Mouse (Mus musculus): Measurements from ENCODE around the gene Kcnab1. TPM values are rescaled to one million over a fixed set of nuclear protein-coding genes. Genes with fewer than 3 reads are reported as not detected.

Kcnab1 gene
- polyA plus RNA-seq, 1 experiment: 0.05 TPM

DNA sequence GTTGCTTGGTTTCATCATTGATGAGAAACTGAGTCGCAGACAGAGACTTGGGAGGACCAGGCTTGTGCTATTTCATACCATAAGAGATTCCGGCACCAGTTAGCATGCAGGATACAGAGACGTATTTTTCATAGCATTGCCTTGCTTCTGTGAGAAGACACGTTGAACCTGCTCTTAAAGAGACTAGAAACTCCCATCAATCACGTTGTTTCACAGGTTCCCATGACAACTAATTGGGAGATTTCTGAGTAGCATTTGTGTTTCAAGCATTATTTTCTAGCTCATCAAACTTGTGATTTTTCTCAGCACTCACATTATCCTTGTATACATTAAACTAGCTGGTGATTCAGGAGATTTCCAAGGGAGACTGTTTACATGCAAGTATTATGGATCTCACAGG is 63.8 kb downstream of the Kcnab1 start:
- no peaks in the 10 kb centered on the region for H3K36me3 ChIP-seq (ENCODE audit: control insufficient read depth, insufficient read depth, low read length)
- no peaks in the 10 kb centered on the region for H3K27me3 ChIP-seq (ENCODE audit: control insufficient read depth, insufficient read depth, low read length)
- WGBS: 70% methylated on average over 5 of the region's 5 CpGs
- TF ChIP-seq CTCF (IDR thresholded peaks at IDR 0.05; ENCODE audit: extremely low read depth, insufficient read length, insufficient replicate concordance, low read depth, low read length) (no peak), POLR2A (IDR thresholded peaks at IDR 0.05; ENCODE audit: low read depth, low read length) (no peak)
- H3K4me1 ChIP-seq (ENCODE audit: control insufficient read depth, insufficient read depth, insufficient read length, low read length): no peaks in the 10 kb centered on the region
- no peak overlapping the region for H3K27ac ChIP-seq (ENCODE audit: insufficient read depth, low read depth, low read length)
- no peak overlapping the region for H3K4me3 ChIP-seq (ENCODE audit: low read depth, low read length)

DNA sequence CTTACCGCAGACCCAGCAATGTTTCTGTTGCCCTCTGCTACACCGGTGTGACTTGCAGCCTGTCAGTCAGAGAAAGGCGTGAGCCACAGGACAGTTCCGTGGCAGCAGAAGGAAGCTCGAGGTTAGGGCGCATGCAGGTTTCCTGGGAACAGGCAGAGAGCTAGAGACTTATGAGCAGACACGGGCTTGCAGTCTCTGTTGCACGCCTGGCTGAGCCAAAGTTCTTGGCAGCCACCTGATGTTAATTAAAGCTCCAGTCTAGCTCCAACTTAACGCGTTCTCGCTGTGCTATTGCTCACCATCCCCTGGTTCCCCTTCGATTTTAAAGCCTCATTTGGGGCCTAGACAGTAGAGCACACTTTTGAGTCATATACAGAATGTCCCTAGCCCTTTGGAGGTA is 65.4 kb downstream of the Kcnab1 start:
- no peak overlapping the region for H3K4me3 ChIP-seq (ENCODE audit: low read depth, low read length)
- H3K4me1 ChIP-seq (ENCODE audit: control insufficient read depth, insufficient read depth, insufficient read length, low read length): no peaks in the 10 kb centered on the region
- no peaks in the 10 kb centered on the region for H3K36me3 ChIP-seq (ENCODE audit: control insufficient read depth, insufficient read depth, low read length)
- WGBS: 79% methylated on average over 12 of the region's 12 CpGs
- no peaks in the 10 kb centered on the region for H3K27me3 ChIP-seq (ENCODE audit: control insufficient read depth, insufficient read depth, low read length)
- H3K27ac ChIP-seq (ENCODE audit: insufficient read depth, low read depth, low read length): no peak overlapping the region
- TF ChIP-seq CTCF (IDR thresholded peaks at IDR 0.05; ENCODE audit: extremely low read depth, insufficient read length, insufficient replicate concordance, low read depth, low read length) (no peak), POLR2A (IDR thresholded peaks at IDR 0.05; ENCODE audit: low read depth, low read length) (no peak)

DNA sequence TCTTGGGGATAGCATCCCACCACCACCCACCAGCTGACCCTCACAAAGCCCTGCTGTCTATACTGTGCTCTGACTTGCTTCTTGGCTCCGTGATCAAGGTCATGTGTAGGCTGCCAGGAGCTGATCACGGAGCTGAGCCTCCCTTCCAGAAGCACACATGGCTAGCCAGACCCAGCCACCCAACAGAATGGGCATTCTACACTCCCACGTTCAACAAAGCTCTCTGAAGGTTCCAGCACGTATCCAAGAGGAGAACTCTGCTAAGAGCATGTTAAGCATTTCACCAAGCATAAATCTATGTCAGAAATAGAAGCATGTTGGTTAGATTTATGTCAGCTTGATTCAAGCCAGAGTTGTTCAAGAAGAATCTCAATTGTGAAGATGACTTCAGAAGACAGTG is 66.6 kb downstream of the Kcnab1 start:
- H3K27ac ChIP-seq (ENCODE audit: insufficient read depth, low read depth, low read length): no peak overlapping the region
- 68% methylated on average over 4 of the region's 4 CpGs for WGBS
- H3K4me3 ChIP-seq (ENCODE audit: low read depth, low read length): no peak overlapping the region
- H3K4me1 ChIP-seq (ENCODE audit: control insufficient read depth, insufficient read depth, insufficient read length, low read length): no peaks in the 10 kb centered on the region
- no peaks in the 10 kb centered on the region for H3K27me3 ChIP-seq (ENCODE audit: control insufficient read depth, insufficient read depth, low read length)
- TF ChIP-seq POLR2A (IDR thresholded peaks at IDR 0.05; ENCODE audit: low read depth, low read length): no peak
- no peak for TF ChIP-seq CTCF (IDR thresholded peaks at IDR 0.05; ENCODE audit: extremely low read depth, insufficient read length, insufficient replicate concordance, low read depth, low read length)
- H3K36me3 ChIP-seq (ENCODE audit: control insufficient read depth, insufficient read depth, low read length): no peaks in the 10 kb centered on the region

DNA sequence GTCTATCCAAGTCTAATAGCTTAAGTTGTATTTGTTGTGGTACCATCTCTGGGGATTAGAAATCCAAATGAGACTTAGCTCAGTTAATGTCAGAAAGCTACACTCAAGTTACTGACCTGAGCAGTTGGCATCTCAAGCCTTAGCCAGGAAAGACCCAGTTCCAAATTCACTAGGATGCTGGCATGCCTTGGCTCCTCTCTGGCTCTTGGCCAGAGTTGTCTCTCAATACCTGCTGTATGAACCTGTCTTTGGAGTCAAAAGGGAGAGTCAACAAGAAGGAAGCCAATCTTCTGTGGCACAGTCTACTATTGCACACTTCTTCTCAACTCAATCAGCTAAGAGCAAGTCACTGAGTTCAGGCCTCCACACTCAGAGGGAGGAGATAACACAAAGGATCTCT is 67.7 kb downstream of the Kcnab1 start:
- Histone ChIP-seq H3K27ac (ENCODE audit: insufficient read depth, low read depth, low read length) (no peak overlapping the region), H3K4me3 (ENCODE audit: low read depth, low read length) (no peak overlapping the region), H3K4me1 (ENCODE audit: control insufficient read depth, insufficient read depth, insufficient read length, low read length) (no peaks in the 10 kb centered on the region), H3K36me3 (ENCODE audit: control insufficient read depth, insufficient read depth, low read length) (no peaks in the 10 kb centered on the region), H3K27me3 (ENCODE audit: control insufficient read depth, insufficient read depth, low read length) (no peaks in the 10 kb centered on the region)
- TF ChIP-seq POLR2A (IDR thresholded peaks at IDR 0.05; ENCODE audit: low read depth, low read length): no peak
- TF ChIP-seq CTCF (IDR thresholded peaks at IDR 0.05; ENCODE audit: extremely low read depth, insufficient read length, insufficient replicate concordance, low read depth, low read length): no peak

DNA sequence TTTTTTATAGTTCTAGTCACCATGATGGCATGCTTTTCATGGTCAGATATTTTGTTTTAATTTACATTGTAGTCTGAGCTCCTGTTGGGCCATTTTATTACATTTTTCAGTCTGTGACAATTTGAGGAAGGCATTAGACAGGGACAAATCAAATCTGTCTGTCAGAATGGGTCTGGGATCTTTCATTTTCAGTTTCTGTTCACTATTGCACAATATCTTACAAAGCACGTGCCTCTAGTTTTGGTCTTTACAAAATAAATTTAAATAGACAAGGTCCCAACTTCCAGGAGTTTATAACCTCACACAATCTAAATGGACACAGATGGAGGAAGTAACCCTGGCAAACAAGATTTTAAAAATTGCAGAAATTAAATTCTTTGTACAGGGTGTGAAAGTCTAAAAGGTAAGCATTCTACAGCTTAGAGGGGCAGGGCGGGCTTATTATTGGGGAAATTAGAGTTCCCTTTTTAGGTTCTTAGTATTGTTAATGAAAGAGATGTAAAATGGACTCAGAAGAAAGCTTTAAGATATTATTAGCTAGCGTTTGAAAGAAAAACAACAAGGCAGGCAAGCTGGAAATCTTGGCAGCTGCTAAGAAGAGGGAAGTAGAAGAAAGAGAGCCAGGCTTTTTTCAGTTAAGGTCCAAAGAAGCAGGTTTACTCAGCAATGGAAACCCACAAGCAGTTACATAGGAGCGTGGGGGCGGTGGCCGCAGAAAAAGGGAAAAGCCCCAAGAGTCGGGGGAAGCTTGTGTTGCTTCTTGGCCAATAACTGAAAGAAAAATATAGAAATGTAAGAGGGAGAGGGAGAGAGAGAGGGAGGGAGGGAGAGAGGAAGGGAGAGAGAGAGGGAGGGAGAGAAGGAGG is 78.9 kb downstream of the Kcnab1 start:
- TF ChIP-seq POLR2A (IDR thresholded peaks at IDR 0.05; ENCODE audit: low read depth, low read length) (no peak), CTCF (IDR thresholded peaks at IDR 0.05; ENCODE audit: extremely low read depth, insufficient read length, insufficient replicate concordance, low read depth, low read length) (no peak)
- H3K36me3 ChIP-seq (ENCODE audit: control insufficient read depth, insufficient read depth, low read length): no peaks in the 10 kb centered on the region
- no peak overlapping the region for H3K4me3 ChIP-seq (ENCODE audit: low read depth, low read length)
- no peak overlapping the region for H3K27ac ChIP-seq (ENCODE audit: insufficient read depth, low read depth, low read length)
- WGBS: 71% methylated on average over 7 of the region's 7 CpGs
- H3K4me1 ChIP-seq (ENCODE audit: control insufficient read depth, insufficient read depth, insufficient read length, low read length): no peaks in the 10 kb centered on the region
- H3K27me3 ChIP-seq (ENCODE audit: control insufficient read depth, insufficient read depth, low read length): no peaks in the 10 kb centered on the region

DNA sequence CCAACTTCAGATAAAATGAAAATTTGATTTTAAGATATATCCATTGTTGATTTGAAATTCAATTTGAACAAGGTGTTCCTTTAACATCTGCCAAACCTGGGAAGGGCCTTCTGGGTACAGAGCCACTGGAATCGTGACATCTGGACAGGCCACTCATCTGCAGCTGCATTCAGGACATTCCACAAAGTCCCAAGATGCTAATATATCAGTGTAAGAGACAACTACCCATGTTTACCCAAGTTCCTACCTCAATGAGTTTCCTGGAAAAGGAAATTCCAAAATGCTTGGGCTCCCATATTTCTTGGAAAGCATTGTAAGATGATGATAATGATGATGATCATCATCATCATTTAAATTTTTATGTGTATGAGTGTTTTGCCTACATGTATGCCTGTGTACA is 91.4 kb downstream of the Kcnab1 start:
- H3K36me3 ChIP-seq (ENCODE audit: control insufficient read depth, insufficient read depth, low read length): no peaks in the 10 kb centered on the region
- no peak overlapping the region for H3K4me3 ChIP-seq (ENCODE audit: low read depth, low read length)
- WGBS: 72% methylated on average over 1 of the region's 1 CpGs
- TF ChIP-seq CTCF (IDR thresholded peaks at IDR 0.05; ENCODE audit: extremely low read depth, insufficient read length, insufficient replicate concordance, low read depth, low read length) (no peak), POLR2A (IDR thresholded peaks at IDR 0.05; ENCODE audit: low read depth, low read length) (no peak)
- H3K27me3 ChIP-seq (ENCODE audit: control insufficient read depth, insufficient read depth, low read length): no peaks in the 10 kb centered on the region
- H3K27ac ChIP-seq (ENCODE audit: insufficient read depth, low read depth, low read length): no peak overlapping the region
- H3K4me1 ChIP-seq (ENCODE audit: control insufficient read depth, insufficient read depth, insufficient read length, low read length): no peaks in the 10 kb centered on the region

DNA sequence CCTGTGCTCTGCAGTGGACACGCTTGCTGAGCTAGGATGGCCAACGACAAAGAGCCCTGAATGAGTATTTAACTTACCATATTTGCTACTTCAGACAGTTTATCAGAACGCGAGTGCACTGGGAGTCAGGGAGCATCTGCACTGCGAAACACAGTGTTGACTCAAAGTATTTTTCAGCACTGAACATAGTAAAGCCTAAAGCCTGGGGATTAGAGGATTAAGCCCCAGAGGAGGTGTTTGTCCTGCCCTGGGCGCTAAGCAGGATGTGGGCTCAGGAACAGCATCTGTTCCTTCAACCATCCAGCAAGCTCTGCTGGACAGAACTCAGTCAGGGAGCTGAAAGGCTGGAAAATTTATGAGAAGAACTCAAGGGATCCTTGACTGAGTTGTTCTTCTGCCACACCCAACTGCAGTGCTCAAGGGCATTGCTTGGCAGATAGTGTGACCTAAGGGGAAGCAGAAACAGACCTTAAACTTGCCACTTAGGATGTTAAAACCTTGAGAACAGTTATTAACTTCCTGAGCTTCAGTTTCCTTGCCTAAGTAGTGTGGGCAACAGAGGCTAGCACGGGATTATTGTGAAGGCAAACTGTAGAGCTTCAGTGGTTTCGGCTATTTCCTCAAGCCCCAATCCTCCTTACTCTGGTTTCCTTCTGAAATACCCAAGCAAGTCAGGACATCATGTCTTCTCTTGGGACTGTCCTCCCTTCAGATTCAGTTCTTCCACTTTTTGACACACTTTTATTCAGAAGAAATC is 94.4 kb downstream of the Kcnab1 start:
- 42% methylated on average over 8 of the region's 8 CpGs for WGBS

More for the DNA sequence above, 94.4 kb downstream of the Kcnab1 start:
- Histone ChIP-seq H3K27me3 (ENCODE audit: control insufficient read depth, insufficient read depth, low read length) (no peaks in the 10 kb centered on the region), H3K36me3 (ENCODE audit: control insufficient read depth, insufficient read depth, low read length) (no peaks in the 10 kb centered on the region), H3K27ac (ENCODE audit: insufficient read depth, low read depth, low read length) (no peak overlapping the region), H3K4me3 (ENCODE audit: low read depth, low read length) (no peak overlapping the region), H3K4me1 (ENCODE audit: control insufficient read depth, insufficient read depth, insufficient read length, low read length) (no peaks in the 10 kb centered on the region)
- TF ChIP-seq POLR2A (IDR thresholded peaks at IDR 0.05; ENCODE audit: low read depth, low read length): no peak
- no peak for TF ChIP-seq CTCF (IDR thresholded peaks at IDR 0.05; ENCODE audit: extremely low read depth, insufficient read length, insufficient replicate concordance, low read depth, low read length)
